Mouse (Mus musculus): ENCODE data around the gene Olfr96. TPM values are rescaled to one million over a fixed set of nuclear protein-coding genes. Genes with fewer than 3 reads are reported as not detected.

Gene Olfr96
- polyA plus RNA-seq (2014; fragmentation: Illumina TruSeq; extraction: RNeasy Lipid Tissue Mini Kit (QIAGEN cat#74804); ENCODE audit: low replicate concordance): not detected

GRCm38 (mm10) chr17:37219846-37220245 lies at the start of gene Olfr96:
TSS of gene Olfr96 (plus strand) at chr17:37220146.

GRCm38 (mm10) chr17:37193656-37194055 lies 26.3 kb upstream of the Olfr96 start, which contains the start of gene Ubd:
TSS of gene Ubd (plus strand) at chr17:37193892.

GRCm38 (mm10) chr17:37200894-37201293 lies 19.1 kb upstream of the Olfr96 start, which contains the start of gene Olfr94:
TSS of gene Olfr94 (minus strand) at chr17:37200994.

GRCm38 (mm10) chr17:37213018-37213417 lies 6.9 kb upstream of the Olfr96 start, which contains the start of gene Olfr95:
TSS of gene Olfr95 (minus strand) at chr17:37213118.

GRCm38 (mm10) chr17:37237230-37237629 lies 17.3 kb downstream of the Olfr96 start, which contains the start of gene Olfr97:
TSS of gene Olfr97 (minus strand) at chr17:37237330.

GRCm38 (mm10) chr17:37263626-37264025 lies 43.7 kb downstream of the Olfr96 start, which contains the start of gene Olfr98:
TSS of gene Olfr98 (minus strand) at chr17:37263749.

GRCm38 (mm10) chr17:37270058-37270701 lies 50.2 kb downstream of the Olfr96 start, which contains the start of gene H2-M3:
TSS of gene H2-M3 (plus strand) at chr17:37270220.

Other genes starting within 250 kb of the Olfr96 start
- not detected for gene 2410137M14Rik, start 238.9 kb upstream of the Olfr96 start, polyA plus RNA-seq (2014; fragmentation: Illumina TruSeq; extraction: RNeasy Lipid Tissue Mini Kit (QIAGEN cat#74804); ENCODE audit: low replicate concordance)
- gene H2-M5, start 230.6 kb upstream of the Olfr96 start, polyA plus RNA-seq (2014; fragmentation: Illumina TruSeq; extraction: RNeasy Lipid Tissue Mini Kit (QIAGEN cat#74804); ENCODE audit: low replicate concordance): not detected
- gene Zfp57, start 219.0 kb upstream of the Olfr96 start, polyA plus RNA-seq (2014; fragmentation: Illumina TruSeq; extraction: RNeasy Lipid Tissue Mini Kit (QIAGEN cat#74804); ENCODE audit: low replicate concordance): 3.6 TPM
- not detected for gene Mog, start 196.7 kb upstream of the Olfr96 start, polyA plus RNA-seq (2014; fragmentation: Illumina TruSeq; extraction: RNeasy Lipid Tissue Mini Kit (QIAGEN cat#74804); ENCODE audit: low replicate concordance)
- gene Gabbr1, start 174.2 kb upstream of the Olfr96 start, polyA plus RNA-seq (2014; fragmentation: Illumina TruSeq; extraction: RNeasy Lipid Tissue Mini Kit (QIAGEN cat#74804); ENCODE audit: low replicate concordance): 14.3 TPM
- gene Olfr90, start 131.6 kb upstream of the Olfr96 start, polyA plus RNA-seq (2014; fragmentation: Illumina TruSeq; extraction: RNeasy Lipid Tissue Mini Kit (QIAGEN cat#74804); ENCODE audit: low replicate concordance): not detected
- not detected for gene Olfr91, start 121.9 kb upstream of the Olfr96 start, polyA plus RNA-seq (2014; fragmentation: Illumina TruSeq; extraction: RNeasy Lipid Tissue Mini Kit (QIAGEN cat#74804); ENCODE audit: low replicate concordance)
- gene Olfr92, start 100.1 kb upstream of the Olfr96 start, polyA plus RNA-seq (2014; fragmentation: Illumina TruSeq; extraction: RNeasy Lipid Tissue Mini Kit (QIAGEN cat#74804); ENCODE audit: low replicate concordance): not detected
- not detected for gene Olfr93, start 58.7 kb upstream of the Olfr96 start, polyA plus RNA-seq (2014; fragmentation: Illumina TruSeq; extraction: RNeasy Lipid Tissue Mini Kit (QIAGEN cat#74804); ENCODE audit: low replicate concordance)
- 7.5 TPM for gene Ubd, start 26.3 kb upstream of the Olfr96 start, polyA plus RNA-seq (2014; fragmentation: Illumina TruSeq; extraction: RNeasy Lipid Tissue Mini Kit (QIAGEN cat#74804); ENCODE audit: low replicate concordance)
- not detected for gene Olfr94, start 19.2 kb upstream of the Olfr96 start, polyA plus RNA-seq (2014; fragmentation: Illumina TruSeq; extraction: RNeasy Lipid Tissue Mini Kit (QIAGEN cat#74804); ENCODE audit: low replicate concordance)
- gene Olfr95, start 7.0 kb upstream of the Olfr96 start, polyA plus RNA-seq (2014; fragmentation: Illumina TruSeq; extraction: RNeasy Lipid Tissue Mini Kit (QIAGEN cat#74804); ENCODE audit: low replicate concordance): not detected
- gene Olfr97, start 17.2 kb downstream of the Olfr96 start, polyA plus RNA-seq (2014; fragmentation: Illumina TruSeq; extraction: RNeasy Lipid Tissue Mini Kit (QIAGEN cat#74804); ENCODE audit: low replicate concordance): not detected
- gene Olfr98, start 43.6 kb downstream of the Olfr96 start, polyA plus RNA-seq (2014; fragmentation: Illumina TruSeq; extraction: RNeasy Lipid Tissue Mini Kit (QIAGEN cat#74804); ENCODE audit: low replicate concordance): not detected
- 1.0 TPM for gene H2-M3, start 50.1 kb downstream of the Olfr96 start, polyA plus RNA-seq (2014; fragmentation: Illumina TruSeq; extraction: RNeasy Lipid Tissue Mini Kit (QIAGEN cat#74804); ENCODE audit: low replicate concordance)
- gene Olfr99, start 63.3 kb downstream of the Olfr96 start, polyA plus RNA-seq (2014; fragmentation: Illumina TruSeq; extraction: RNeasy Lipid Tissue Mini Kit (QIAGEN cat#74804); ENCODE audit: low replicate concordance): not detected
- not detected for gene Olfr101, start 84.2 kb downstream of the Olfr96 start, polyA plus RNA-seq (2014; fragmentation: Illumina TruSeq; extraction: RNeasy Lipid Tissue Mini Kit (QIAGEN cat#74804); ENCODE audit: low replicate concordance)
- gene Olfr102, start 96.9 kb downstream of the Olfr96 start, polyA plus RNA-seq (2014; fragmentation: Illumina TruSeq; extraction: RNeasy Lipid Tissue Mini Kit (QIAGEN cat#74804); ENCODE audit: low replicate concordance): not detected
- not detected for gene Olfr103, start 119.6 kb downstream of the Olfr96 start, polyA plus RNA-seq (2014; fragmentation: Illumina TruSeq; extraction: RNeasy Lipid Tissue Mini Kit (QIAGEN cat#74804); ENCODE audit: low replicate concordance)
- gene Olfr104-ps, start 139.4 kb downstream of the Olfr96 start, polyA plus RNA-seq (2014; fragmentation: Illumina TruSeq; extraction: RNeasy Lipid Tissue Mini Kit (QIAGEN cat#74804); ENCODE audit: low replicate concordance): not detected
- gene Olfr105-ps, start 158.9 kb downstream of the Olfr96 start, polyA plus RNA-seq (2014; fragmentation: Illumina TruSeq; extraction: RNeasy Lipid Tissue Mini Kit (QIAGEN cat#74804); ENCODE audit: low replicate concordance): not detected
- gene Olfr106-ps, start 170.2 kb downstream of the Olfr96 start, polyA plus RNA-seq (2014; fragmentation: Illumina TruSeq; extraction: RNeasy Lipid Tissue Mini Kit (QIAGEN cat#74804); ENCODE audit: low replicate concordance): not detected
- not detected for gene Olfr107, start 179.1 kb downstream of the Olfr96 start, polyA plus RNA-seq (2014; fragmentation: Illumina TruSeq; extraction: RNeasy Lipid Tissue Mini Kit (QIAGEN cat#74804); ENCODE audit: low replicate concordance)
- not detected for gene Olfr108, start 225.3 kb downstream of the Olfr96 start, polyA plus RNA-seq (2014; fragmentation: Illumina TruSeq; extraction: RNeasy Lipid Tissue Mini Kit (QIAGEN cat#74804); ENCODE audit: low replicate concordance)
- gene Olfr109, start 238.8 kb downstream of the Olfr96 start, polyA plus RNA-seq (2014; fragmentation: Illumina TruSeq; extraction: RNeasy Lipid Tissue Mini Kit (QIAGEN cat#74804); ENCODE audit: low replicate concordance): not detected